Mouse (Mus musculus): ENCODE measurements around the gene Yipf3. TPM values are rescaled to one million over a fixed set of nuclear protein-coding genes. Genes with fewer than 3 reads are reported as not detected.

Yipf3 gene
- total and polyA plus RNA-seq, 3 experiments, result 15.8 to 52.6 (median 32.5) TPM

GRCm38 (mm10) chr17:46258279-46259053 lies 10.6 kb downstream of the Yipf3 start:
- H3K4me3 ChIP-seq (replicated peaks in 1 of 3; ENCODE audit: low read depth in 2 of 3, low read length in 2 of 3, poor library complexity in 1 of 3), result no peak overlapping the region
- TF ChIP-seq GABPA (IDR thresholded peaks at IDR 0.05; ENCODE audit: insufficient replicate concordance, low read depth, low read length), result no peak
- TF ChIP-seq IRF4 (IDR thresholded peaks at IDR 0.05; ENCODE audit: low read depth, low read length), result no peak
- no peak for TF ChIP-seq CHD1 (IDR thresholded peaks at IDR 0.05; ENCODE audit: low read depth, low read length)
- H3K27me3 ChIP-seq (replicated peaks), result no peaks in the 10 kb centered on the region
- DNase-seq (ENCODE audit: extremely low read depth), result no peak
- no peak overlapping the region for H3K4me2 ChIP-seq (ENCODE audit: insufficient read depth, low read depth, poor library complexity, severe bottlenecking)
- H3K36me3 ChIP-seq (replicated peaks in 1 of 2; ENCODE audit: control insufficient read depth in 1 of 2, insufficient read depth in 1 of 2, low read length in 1 of 2), result peaks cover 62 to 75% of the 10 kb centered on the region in 2 experiments
- dilution Hi-C loops (cut with MboI; ENCODE audit: extremely low pct_ligation_motif_present, extremely low pct_unique_long_range_greater_than_20kb, low sequenced_read_pairs) (no loop called here), in situ Hi-C loops (cut with MboI; ENCODE audit: low pct_ligation_motif_present, low pct_unique_long_range_greater_than_20kb, low sequenced_read_pairs) (no loop called here)
- no peak overlapping the region for H3K27ac ChIP-seq (ENCODE audit: insufficient read depth, low read depth)
- H3K9ac ChIP-seq (ENCODE audit: insufficient read depth, low read depth), result no peak overlapping the region
- peaks cover 4 to 5% of the 10 kb centered on the region in 2 experiments for H3K4me1 ChIP-seq (ENCODE audit: control insufficient read depth in 1 of 2, insufficient read depth in 2 of 2)
- H3K79me2 ChIP-seq (replicated peaks; ENCODE audit: control insufficient read depth, extremely low read depth, insufficient read depth, poor library complexity, severe bottlenecking), result no peaks in the 10 kb centered on the region
- no peaks in the 10 kb centered on the region for H3K9me3 ChIP-seq (replicated peaks; ENCODE audit: low read length)

- Histone ChIP-seq H3K4me2 (ENCODE audit: insufficient read depth, low read depth, poor library complexity, severe bottlenecking) (no peak overlapping the region), H3K4me3 (replicated peaks in 1 of 3; ENCODE audit: low read depth in 2 of 3, low read length in 2 of 3, poor library complexity in 1 of 3) (no peak overlapping the region), H3K79me2 (replicated peaks; ENCODE audit: control insufficient read depth, extremely low read depth, insufficient read depth, poor library complexity, severe bottlenecking) (no peaks in the 10 kb centered on the region), H3K9ac (ENCODE audit: insufficient read depth, low read depth) (no peak overlapping the region), H3K36me3 (replicated peaks in 1 of 2; ENCODE audit: control insufficient read depth in 1 of 2, insufficient read depth in 1 of 2, low read length in 1 of 2) (peaks cover 74 to 87% of the 10 kb centered on the region in 2 experiments), H3K4me1 (ENCODE audit: control insufficient read depth in 1 of 2, insufficient read depth in 2 of 2) (peaks cover 0 to under 1% of the 10 kb centered on the region in 2 experiments; a peak in 1 of 4 replicates), H3K27ac (ENCODE audit: insufficient read depth, low read depth) (no peak overlapping the region), H3K9me3 (replicated peaks; ENCODE audit: low read length) (no peaks in the 10 kb centered on the region), H3K27me3 (replicated peaks) (no peaks in the 10 kb centered on the region)
- in situ Hi-C loops (cut with MboI; ENCODE audit: low pct_ligation_motif_present, low pct_unique_long_range_greater_than_20kb, low sequenced_read_pairs) (no loop called here), dilution Hi-C loops (cut with MboI; ENCODE audit: extremely low pct_ligation_motif_present, extremely low pct_unique_long_range_greater_than_20kb, low sequenced_read_pairs) (no loop called here)
- TF ChIP-seq RAD21 (IDR thresholded peaks at IDR 0.05; ENCODE audit: low read depth, low read length) (no peak), ZC3H11A (IDR thresholded peaks at IDR 0.05; ENCODE audit: low read depth, low read length) (no peak), MYC (IDR thresholded peaks at IDR 0.05; ENCODE audit: low read depth, low read length) (no peak), JUND (conservative IDR thresholded peaks at IDR 0.05; ENCODE audit: low read depth, low read length) (no peak), MAFK (IDR thresholded peaks at IDR 0.05; ENCODE audit: insufficient replicate concordance, low read length) (no peak), JUN (IDR thresholded peaks at IDR 0.05; ENCODE audit: insufficient read depth, low read depth, low read length) (no peak), MEF2A (IDR thresholded peaks at IDR 0.05; ENCODE audit: borderline replicate concordance, low read depth, low read length) (no peak), E2F4 (IDR thresholded peaks at IDR 0.05; ENCODE audit: insufficient replicate concordance, low read depth, low read length) (no peak)
- DNase-seq (ENCODE audit: extremely low read depth), result no peak
Observed at GRCm38 (mm10) chr17:46259675-46260074, 11.8 kb downstream of the Yipf3 start.

GRCm38 (mm10) chr17:46262201-46262694 lies 14.4 kb downstream of the Yipf3 start:
- Histone ChIP-seq H3K9ac (ENCODE audit: insufficient read depth, low read depth) (no peak overlapping the region), H3K27me3 (replicated peaks) (no peaks in the 10 kb centered on the region), H3K79me2 (replicated peaks; ENCODE audit: control insufficient read depth, extremely low read depth, insufficient read depth, poor library complexity, severe bottlenecking) (no peaks in the 10 kb centered on the region), H3K36me3 (replicated peaks in 1 of 2; ENCODE audit: control insufficient read depth in 1 of 2, insufficient read depth in 1 of 2, low read length in 1 of 2) (peaks cover 80 to 100% of the 10 kb centered on the region in 2 experiments), H3K4me1 (ENCODE audit: control insufficient read depth in 1 of 2, insufficient read depth in 2 of 2) (no peaks in the 10 kb centered on the region), H3K27ac (ENCODE audit: insufficient read depth, low read depth) (no peak overlapping the region), H3K9me3 (replicated peaks; ENCODE audit: low read length) (no peaks in the 10 kb centered on the region), H3K4me3 (replicated peaks in 1 of 3; ENCODE audit: low read depth in 2 of 3, low read length in 2 of 3, poor library complexity in 1 of 3) (no peak overlapping the region), H3K4me2 (ENCODE audit: insufficient read depth, low read depth, poor library complexity, severe bottlenecking) (no peak overlapping the region)
- no peak for DNase-seq (ENCODE audit: extremely low read depth)
- TF ChIP-seq HCFC1 (IDR thresholded peaks at IDR 0.05; ENCODE audit: low read depth, low read length) (no peak), EP300 (IDR thresholded peaks at IDR 0.05; ENCODE audit: low read length) (no peak)
- in situ Hi-C loops (cut with MboI; ENCODE audit: low pct_ligation_motif_present, low pct_unique_long_range_greater_than_20kb, low sequenced_read_pairs), result no loop called here
- dilution Hi-C loops (cut with MboI; ENCODE audit: extremely low pct_ligation_motif_present, extremely low pct_unique_long_range_greater_than_20kb, low sequenced_read_pairs), result no loop called here
